Mouse (Mus musculus) midbrain, embryonic 16.5 days (tissue): ENCODE measurements around the gene Sh3kbp1. TPM values are rescaled to one million over a fixed set of nuclear protein-coding genes. Genes with fewer than 3 reads are reported as not detected.
A peak's percentile ranks its signal among the peaks of the same experiment; 100 is the strongest.

ENCODE experiments used
- ATAC-seq: fragments of 200-750 bp; cut with Nextera tagmentation; 2 replicates; pipeline ENCODE4 v1.8.0; 2017; ENCODE audit warnings: moderate TSS enrichment
- H3K27ac ChIP-seq: fragments of 300-500 bp; sonication (generic); 2 replicates; pipeline ENCODE4 v1.5.1; 2014; ENCODE audit warnings: mild to moderate bottlenecking, low read length, mixed read lengths
- H3K27me3 ChIP-seq: fragments of 300-500 bp; sonication (generic); 2 replicates; pipeline ENCODE4 v1.6.1; 2014; ENCODE audit warnings: low read depth, low read length, mixed read lengths; ENCODE audit not compliant: control insufficient read depth, insufficient read depth
- H3K36me3 ChIP-seq: fragments of 300-500 bp; sonication (generic); 2 replicates; pipeline ENCODE4 v1.6.1; 2014; ENCODE audit warnings: mild to moderate bottlenecking, low read length, moderate library complexity, mixed read lengths; ENCODE audit not compliant: control insufficient read depth, insufficient read depth
- H3K4me1 ChIP-seq: fragments of 300-500 bp; sonication (generic); 2 replicates; pipeline ENCODE4 v1.6.1; 2014; ENCODE audit warnings: mild to moderate bottlenecking, low read length, mixed read lengths; ENCODE audit not compliant: control insufficient read depth, insufficient read depth
- H3K4me2 ChIP-seq: fragments of 300-500 bp; sonication (generic); 2 replicates; pipeline ENCODE4 v1.6.1; 2014; ENCODE audit warnings: mild to moderate bottlenecking, low read length, mixed read lengths
- H3K4me3 ChIP-seq: fragments of 300-500 bp; sonication (generic); 2 replicates; pipeline ENCODE4 v1.5.1; 2014; ENCODE audit warnings: low read depth, mild to moderate bottlenecking, low read length, moderate library complexity, mixed read lengths
- H3K9ac ChIP-seq: fragments of 300-500 bp; sonication (generic); 2 replicates; pipeline ENCODE4 v1.6.1; 2014; ENCODE audit warnings: low read depth, low read length, mixed read lengths
- H3K9me3 ChIP-seq: fragments of 300-500 bp; sonication (generic); replicated peaks from 2 replicates; pipeline ENCODE4 v1.6.1; 2014; ENCODE audit warnings: mild to moderate bottlenecking, low read length, mixed read lengths; ENCODE audit not compliant: control insufficient read depth, poor library complexity, severe bottlenecking
- WGBS: fragments of 180-500 bp; shearing (Covaris S2); extraction: QIAGEN DNeasy Blood & Tissue Kit; methylation state at CpG from one replicate; pipeline ENCODE4 v1.1.7; 2014; 5-methylcytosine and 5-hydroxymethylcytosine counted together
- polyA plus RNA-seq: library from polyadenylated mRNA; unstranded; fragments of >200 nt; fragmentation: Nextera tagmentation; extraction: Ambion mirVana; gene quantifications from 2 replicates; pipeline ENCODE4 v1.2.1, GENCODE M21; 2015

The Sh3kbp1 gene
- polyA plus RNA-seq, 1 experiment from 2014 or later = 46.3 TPM

DNA sequence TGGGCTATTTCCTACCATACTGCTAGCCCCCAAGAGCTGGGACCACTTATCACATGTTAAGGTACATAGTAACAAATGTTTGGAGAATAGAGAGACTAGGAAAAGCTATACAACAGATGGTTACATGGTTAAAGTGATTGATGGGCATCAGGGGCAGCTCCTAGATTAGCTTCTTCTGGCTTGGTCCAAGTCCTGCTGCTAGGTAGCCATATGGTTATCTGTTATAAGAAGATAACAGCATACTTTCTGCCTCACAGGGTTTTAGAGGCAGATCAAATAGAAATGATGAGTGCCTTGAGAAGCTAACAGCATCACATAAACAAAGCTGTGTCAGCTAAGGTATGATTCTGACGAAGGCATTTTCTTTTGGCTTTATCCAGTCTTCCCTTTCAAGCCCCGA is 334.3 kb downstream of the Sh3kbp1 start:
- peaks cover 3% of the 10 kb centered on the region; the same call in 1 of the 2 replicates for H3K27me3 ChIP-seq
- H3K4me1 ChIP-seq = no peaks in the 10 kb centered on the region
- 87% methylated on average over 2 of the region's 2 CpGs for WGBS
- no peak overlapping the region for H3K4me2 ChIP-seq
- ATAC-seq = no peak
- H3K27ac ChIP-seq = no peak overlapping the region
- H3K36me3 ChIP-seq = no peaks in the 10 kb centered on the region
- H3K9ac ChIP-seq = no peak overlapping the region
- H3K9me3 ChIP-seq = no peaks in the 10 kb centered on the region
- H3K4me3 ChIP-seq = no peak overlapping the region

GRCm38 (mm10) chrX:159963273-159963672 is 336.2 kb downstream of the Sh3kbp1 start:
- no peak overlapping the region for H3K4me2 ChIP-seq
- no peak overlapping the region for H3K9ac ChIP-seq
- H3K9me3 ChIP-seq = no peaks in the 10 kb centered on the region
- H3K36me3 ChIP-seq = no peaks in the 10 kb centered on the region
- WGBS = 42% methylated on average over 4 of the region's 4 CpGs
- H3K4me1 ChIP-seq = no peaks in the 10 kb centered on the region
- H3K4me3 ChIP-seq = no peak overlapping the region
- H3K27ac ChIP-seq = no peak overlapping the region
- ATAC-seq = peak; percentile 74
- H3K27me3 ChIP-seq = no peaks in the 10 kb centered on the region; the same call in 1 of the 2 replicates

- no peak overlapping the region for H3K27ac ChIP-seq
- no peaks in the 10 kb centered on the region; the same call in 1 of the 2 replicates for H3K27me3 ChIP-seq
- no peak overlapping the region for H3K4me2 ChIP-seq
- H3K4me1 ChIP-seq = no peaks in the 10 kb centered on the region
- no peak overlapping the region for H3K9ac ChIP-seq
- no peak overlapping the region for H3K4me3 ChIP-seq
- 84% methylated on average over 9 of the region's 9 CpGs for WGBS
- H3K36me3 ChIP-seq = no peaks in the 10 kb centered on the region
- ATAC-seq = peak; percentile 56
- H3K9me3 ChIP-seq = no peaks in the 10 kb centered on the region
These were observed 336.9 kb downstream of the Sh3kbp1 start for GRCm38 (mm10) chrX:159963925-159964324.

DNA sequence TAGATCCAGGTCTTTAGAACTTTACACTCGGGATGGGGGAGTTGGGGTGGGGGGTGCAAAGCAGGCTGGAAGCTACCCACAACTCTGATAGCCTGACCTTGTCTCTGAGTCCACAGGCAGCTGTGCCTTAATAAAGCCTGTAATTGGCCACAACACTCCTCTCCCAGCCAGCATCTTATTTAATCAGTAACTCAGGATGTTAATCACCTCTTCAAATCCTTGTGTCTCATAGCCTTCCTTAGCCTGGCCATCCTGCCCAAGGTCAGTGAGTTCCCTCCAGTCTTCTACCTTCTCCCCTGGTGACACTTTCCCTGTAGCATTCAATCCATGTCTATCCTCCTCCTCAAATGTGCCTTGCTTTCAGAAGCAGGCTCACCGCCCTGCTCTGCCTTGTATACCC is 342.0 kb downstream of the Sh3kbp1 start:
- Histone ChIP-seq H3K9ac (no peak overlapping the region), H3K36me3 (no peaks in the 10 kb centered on the region), H3K9me3 (no peaks in the 10 kb centered on the region), H3K4me2 (no peak overlapping the region), H3K27me3 (no peaks in the 10 kb centered on the region; the same call in 1 of the 2 replicates), H3K4me1 (no peaks in the 10 kb centered on the region), H3K4me3 (no peak overlapping the region), H3K27ac (no peak overlapping the region)
- ATAC-seq = no peak
- WGBS = 96% methylated on average over 2 of the region's 2 CpGs

GRCm38 (mm10) chrX:159971091-159971779 is 344.2 kb downstream of the Sh3kbp1 start:
- Histone ChIP-seq H3K9ac (no peak overlapping the region), H3K27me3 (no peaks in the 10 kb centered on the region; the same call in 1 of the 2 replicates), H3K36me3 (no peaks in the 10 kb centered on the region), H3K9me3 (no peaks in the 10 kb centered on the region), H3K4me2 (no peak overlapping the region), H3K4me3 (no peak overlapping the region), H3K27ac (no peak overlapping the region), H3K4me1 (no peaks in the 10 kb centered on the region)
- ATAC-seq = no peak
- WGBS = 66% methylated on average over 3 of the region's 3 CpGs

GRCm38 (mm10) chrX:159973730-159974129 is 346.7 kb downstream of the Sh3kbp1 start:
- no peak overlapping the region for H3K4me3 ChIP-seq
- H3K4me1 ChIP-seq = no peaks in the 10 kb centered on the region
- WGBS = 27% methylated on average over 5 of the region's 5 CpGs
- ATAC-seq = no peak
- H3K9me3 ChIP-seq = no peaks in the 10 kb centered on the region
- H3K27ac ChIP-seq = no peak overlapping the region
- no peaks in the 10 kb centered on the region for H3K27me3 ChIP-seq
- no peak overlapping the region for H3K9ac ChIP-seq
- H3K36me3 ChIP-seq = no peaks in the 10 kb centered on the region
- H3K4me2 ChIP-seq = no peak overlapping the region

- Histone ChIP-seq H3K36me3 (no peaks in the 10 kb centered on the region), H3K4me2 (no peak overlapping the region), H3K4me1 (no peaks in the 10 kb centered on the region), H3K9me3 (no peaks in the 10 kb centered on the region), H3K27me3 (no peaks in the 10 kb centered on the region), H3K9ac (no peak overlapping the region), H3K4me3 (no peak overlapping the region), H3K27ac (no peak overlapping the region)
- WGBS = 58% methylated on average over 3 of the region's 3 CpGs
- no peak for ATAC-seq
These were observed 349.2 kb downstream of the Sh3kbp1 start for GRCm38 (mm10) chrX:159976243-159976642.

GRCm38 (mm10) chrX:159988002-159988960 is 361.2 kb downstream of the Sh3kbp1 start, which contains the start of gene Map3k15:
Gene Map3k15 (plus strand): TSS chrX:159988433.
- 29% methylated on average over 29 of the region's 108 CpGs for WGBS
- peak; percentile 58; the same call in 1 of the 2 replicates for ATAC-seq
- H3K4me3 ChIP-seq = peak within 1 kb of the TSS; percentile 44
- H3K4me1 ChIP-seq = no peaks in the 10 kb centered on the region
- peaks cover 6% of the 10 kb centered on the region; the same call in 1 of the 2 replicates for H3K27me3 ChIP-seq
- H3K4me2 ChIP-seq = peak within 1 kb of the TSS; percentile 60
- H3K27ac ChIP-seq = no peak within 1 kb of the TSS
- no peaks in the 10 kb centered on the region for H3K36me3 ChIP-seq
- peak within 1 kb of the TSS; percentile 46; the same call in 1 of the 2 replicates for H3K9ac ChIP-seq
- H3K9me3 ChIP-seq = no peaks in the 10 kb centered on the region

DNA sequence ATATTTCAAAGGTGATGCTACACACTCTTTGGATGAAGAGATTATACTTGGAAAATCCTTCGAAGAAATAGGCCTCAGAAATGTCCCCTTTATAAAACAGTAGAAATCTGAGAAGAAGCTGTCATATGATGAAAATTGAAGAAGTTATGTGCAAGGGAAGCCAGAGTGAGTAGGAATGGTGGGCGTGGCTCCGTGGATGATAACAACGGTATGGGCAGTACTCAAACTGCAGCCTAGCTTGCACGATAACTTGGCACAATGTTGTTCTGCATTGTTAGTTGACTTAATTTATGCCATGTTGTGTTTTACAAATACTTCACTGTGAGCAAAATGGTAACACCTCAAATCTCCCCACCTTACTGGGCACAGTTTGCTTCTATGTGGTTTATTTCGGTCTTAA is 368.7 kb downstream of the Sh3kbp1 start:
- Histone ChIP-seq H3K9me3 (no peaks in the 10 kb centered on the region), H3K27ac (no peak overlapping the region), H3K4me3 (no peak overlapping the region), H3K36me3 (no peaks in the 10 kb centered on the region), H3K9ac (no peak overlapping the region), H3K27me3 (no peaks in the 10 kb centered on the region), H3K4me1 (no peaks in the 10 kb centered on the region), H3K4me2 (no peak overlapping the region)
- 89% methylated on average over 6 of the region's 6 CpGs for WGBS
- ATAC-seq = no peak
